ENCODE assay signal across 8 mouse cellular contexts in genomic region chr7:70331243-70332063, GRCm38 (mm10). TPM values are rescaled to one million over a fixed set of nuclear protein-coding genes. Genes with fewer than 3 reads are reported as not detected.
DNase-seq lines count a peak whose midpoint lies in the region; ATAC-seq and TF ChIP-seq lines count a peak whose summit lies in the region.

No protein-coding gene starts in this region.

- peaks cover 76% of the 10 kb centered on the region for H3K27me3 ChIP-seq in forebrain, embryonic 16.5 days (replicated peaks; ENCODE audit: control insufficient read depth, insufficient read depth, low read length)
- H3K27me3 ChIP-seq in kidney, adult 2 months (replicated peaks; ENCODE audit: control insufficient read depth, insufficient read depth, low read length): no peaks in the 10 kb centered on the region
- peaks cover 53% of the 10 kb centered on the region for H3K27me3 ChIP-seq in lung, embryonic 14.5 days (ENCODE audit: insufficient read depth, low read length)

- peaks cover 22% of the 10 kb centered on the region; the same call in 1 of the 2 replicates for H3K4me1 ChIP-seq in forebrain, embryonic 16.5 days (replicated peaks; ENCODE audit: control insufficient read depth, insufficient read depth, low read length)
- no peaks in the 10 kb centered on the region for H3K4me1 ChIP-seq in kidney, adult 2 months (ENCODE audit: control insufficient read depth, insufficient read depth, low read length)
- H3K4me1 ChIP-seq in lung, embryonic 14.5 days (ENCODE audit: insufficient read depth): no peaks in the 10 kb centered on the region

- peak; percentile 28 for TF ChIP-seq POLR2A in kidney, adult 2 months (IDR thresholded peaks at IDR 0.05; ENCODE audit: low read depth, low read length)

- TF ChIP-seq CTCF in kidney, adult 2 months (conservative IDR thresholded peaks at IDR 0.05; ENCODE audit: insufficient read depth, insufficient read length, low read depth, low read length): no peak
- TF ChIP-seq CTCF in lung, embryonic 14.5 days (IDR thresholded peaks at IDR 0.05; ENCODE audit: low read depth): no peak

- H3K9ac ChIP-seq in forebrain, embryonic 16.5 days (replicated peaks; ENCODE audit: low read depth, low read length): peak overlapping the region; percentile 4
- peak overlapping the region; percentile 61 for H3K9ac ChIP-seq in lung, embryonic 14.5 days

- no peaks in the 10 kb centered on the region for H3K36me3 ChIP-seq in forebrain, embryonic 16.5 days (ENCODE audit: control insufficient read depth, insufficient read depth)
- no peaks in the 10 kb centered on the region for H3K36me3 ChIP-seq in kidney, adult 2 months (ENCODE audit: control insufficient read depth, insufficient read depth, low read length)
- no peaks in the 10 kb centered on the region for H3K36me3 ChIP-seq in lung, embryonic 14.5 days (ENCODE audit: insufficient read depth)

- H3K4me2 ChIP-seq in forebrain, embryonic 16.5 days (ENCODE audit: low read length): peak overlapping the region; percentile 32
- peak overlapping the region; percentile 93 for H3K4me2 ChIP-seq in lung, embryonic 14.5 days

- H3K4me3 ChIP-seq in forebrain, embryonic 16.5 days (replicated peaks; ENCODE audit: low read length): peak overlapping the region; percentile 33
- peak overlapping the region; percentile 57 for H3K4me3 ChIP-seq in kidney, adult 2 months (ENCODE audit: insufficient read depth, low read depth, low read length)
- H3K4me3 ChIP-seq in lung, embryonic 14.5 days (ENCODE audit: low read depth, low read length): peak overlapping the region; percentile 53

- peak overlapping the region; percentile 54 for H3K27ac ChIP-seq in forebrain, embryonic 16.5 days (ENCODE audit: low read length)
- peak overlapping the region; percentile 40 for H3K27ac ChIP-seq in kidney, adult 2 months (ENCODE audit: insufficient read depth, low read depth, low read length)
- peak overlapping the region; percentile 14; the same call in 1 of the 2 replicates for H3K27ac ChIP-seq in lung, embryonic 14.5 days (ENCODE audit: low read depth)

- under 1% methylated on average over 48 of the region's 48 CpGs for WGBS in forebrain, embryonic 16.5 days
- WGBS in kidney, adult 2 months: 1% methylated on average over 48 of the region's 48 CpGs
- under 1% methylated on average over 48 of the region's 48 CpGs for WGBS in lung, embryonic 14.5 days

- DNase-seq in 3134 (ENCODE audit: extremely low read depth, insufficient read length, low spot score) (peak; percentile 85), adipocyte (ENCODE audit: low spot score) (peak; percentile 53)
- DNase-seq in kidney, adult 2 months: peak; percentile 90
- DNase-seq in lung, embryonic 14.5 days: peak; percentile 89
- peak; percentile 80 for DNase-seq in retina, embryonic 14.5 days (ENCODE audit: low spot score)
- DNase-seq in thymus, adult 18-20 months: no peak
- no peak for DNase-seq in gastrocnemius, postnatal 25 days

- ATAC-seq in forebrain, embryonic 16.5 days: peak; percentile 51
- peak; percentile 70 for ATAC-seq in lung, embryonic 14.5 days (ENCODE audit: insufficient read depth)

- no peaks in the 10 kb centered on the region for H3K9me3 ChIP-seq in forebrain, embryonic 16.5 days (ENCODE audit: control insufficient read depth, low read length)
- no peaks in the 10 kb centered on the region for H3K9me3 ChIP-seq in lung, embryonic 14.5 days (ENCODE audit: low read depth, low read length)

RNA-seq across cellular contexts. Expression of gene Nr2f2, which starts 35.1 kb away (rescaled TPM):
- 88.4 and 90.6 TPM in 2 replicates for polyA plus RNA-seq in forebrain, embryonic 16.5 days (2015; fragmentation: Nextera tagmentation; extraction: Ambion mirVana)
- polyA plus RNA-seq in kidney, adult 2 months (2012; rRNA removed): 193 and 288 TPM in 2 replicates
- 142 and 146 TPM in 2 replicates for polyA plus RNA-seq in lung, embryonic 14.5 days (2014; fragmentation: Nextera tagmentation; extraction: Ambion mirVana)
- total RNA-seq in gastrocnemius, postnatal 25 days (2021): 10 to 100 TPM; 15.1 to 21.7 TPM

Comparison
In these comparisons a context has a peak if more than half of its experiments do, and no peak if none do; other contexts are left out.
1. DNase-seq: peak in 3134 (single experiment), adipocyte (single experiment), kidney, adult 2 months (single experiment), lung, embryonic 14.5 days (single experiment) and retina, embryonic 14.5 days (single experiment); none in thymus, adult 18-20 months (0 of 2) and gastrocnemius, postnatal 25 days (single experiment).
2. Peak in every context shown above with its lines, with median percentiles within 50 percentile points of each other: H3K27ac ChIP-seq and H3K4me3 ChIP-seq.